Comparison of ENCODE assay signal across 7 mouse cellular contexts in the genomic region with DNA sequence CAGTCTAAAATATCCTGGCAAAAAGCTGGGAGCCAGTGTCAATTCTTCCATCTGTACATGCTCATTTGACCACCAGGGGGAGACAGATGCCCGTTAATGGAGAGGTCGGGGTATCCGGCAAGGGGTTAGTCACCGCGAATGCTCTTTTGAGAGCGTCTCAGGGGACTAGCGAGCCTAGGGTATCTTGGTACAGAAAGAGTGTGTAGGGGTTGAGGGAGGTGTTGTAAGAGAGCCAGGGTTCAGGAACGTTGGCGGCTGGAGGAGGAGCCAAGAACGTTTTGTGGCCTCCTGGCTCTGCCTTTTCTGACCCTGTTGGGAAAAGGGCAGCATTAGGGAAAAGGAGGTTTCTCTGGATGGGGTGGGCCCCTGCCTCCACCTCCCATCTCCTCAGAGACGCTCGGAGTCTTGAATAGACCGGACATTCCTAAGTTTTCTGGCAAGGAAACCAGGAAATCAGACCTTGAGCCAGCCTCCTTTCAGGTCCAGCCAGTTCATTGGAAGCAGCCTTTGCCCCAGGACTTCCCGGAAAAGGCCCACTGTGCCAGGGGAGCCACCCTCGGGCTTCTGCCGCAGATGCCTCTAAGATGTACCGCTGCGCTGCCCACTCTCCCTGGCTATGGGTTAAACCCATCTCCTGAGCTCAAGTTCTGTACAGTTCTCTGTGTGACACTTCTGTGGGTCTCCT. TPM values are rescaled to one million over a fixed set of nuclear protein-coding genes. Genes with fewer than 3 reads are reported as not detected.
DNase-seq lines count a peak whose midpoint lies in the region; ATAC-seq and TF ChIP-seq lines count a peak whose summit lies in the region.

No protein-coding gene starts in this region.

- ATAC-seq in granulocyte monocyte progenitor cell, adult 5-6 weeks (replicated peaks; ENCODE audit: poor library complexity, severe bottlenecking) = peak; percentile 95
- peak; percentile 78 for ATAC-seq in intestine, postnatal 0 days
- peak; percentile 80; the same call in 1 of the 2 replicates for ATAC-seq in midbrain, embryonic 11.5 days (ENCODE audit: low FRiP score)

- H3K27me3 ChIP-seq in embryonic facial prominence, embryonic 10.5 days (replicated peaks; ENCODE audit: low read depth, poor library complexity, severe bottlenecking) = no peaks in the 10 kb centered on the region
- no peaks in the 10 kb centered on the region for H3K27me3 ChIP-seq in intestine, postnatal 0 days (replicated peaks; ENCODE audit: control insufficient read depth, insufficient read depth, low read length)
- no peaks in the 10 kb centered on the region for H3K27me3 ChIP-seq in midbrain, embryonic 11.5 days (ENCODE audit: control insufficient read depth, insufficient read depth, low read length)

- peak overlapping the region; percentile 32 for H3K9ac ChIP-seq in intestine, postnatal 0 days (ENCODE audit: low read depth, low read length)
- peak overlapping the region; percentile 36; the same call in 1 of the 2 replicates for H3K9ac ChIP-seq in midbrain, embryonic 11.5 days (ENCODE audit: low read length)

- peak; percentile 95 for DNase-seq in adrenal gland, postnatal 10 days
- DNase-seq in embryonic facial prominence, embryonic 10.5 days (ENCODE audit: low spot score) = peak; percentile 87
- peak; percentile 93 for DNase-seq in left cerebral cortex, postnatal 4 days
- DNase-seq in midbrain, embryonic 11.5 days (ENCODE audit: low spot score, missing footprints) = peak; percentile 98
- peak; percentile 86 for DNase-seq in skeletal muscle tissue, adult 2 months (ENCODE audit: low read depth, low spot score)

- peaks cover 26% of the 10 kb centered on the region for H3K36me3 ChIP-seq in embryonic facial prominence, embryonic 10.5 days (replicated peaks)
- peaks cover 4% of the 10 kb centered on the region; the same call in 1 of the 2 replicates for H3K36me3 ChIP-seq in intestine, postnatal 0 days (ENCODE audit: control insufficient read depth, insufficient read depth)
- H3K36me3 ChIP-seq in midbrain, embryonic 11.5 days (ENCODE audit: control insufficient read depth, insufficient read depth, low read length) = peaks cover 14% of the 10 kb centered on the region

- intact Hi-C loops in left cerebral cortex, postnatal 4 days (cut with DNase I) = loop anchor here (5.0 kb wide), 2 partner anchors 35 to 50 kb away; a partner anchor contains a TSS

- 9% methylated on average over 18 of the region's 18 CpGs for WGBS in embryonic facial prominence, embryonic 10.5 days
- 6% methylated on average over 18 of the region's 18 CpGs for WGBS in intestine, postnatal 0 days
- WGBS in midbrain, embryonic 11.5 days = 11% methylated on average over 18 of the region's 18 CpGs

- TF ChIP-seq CTCF in intestine, postnatal 0 days (IDR thresholded peaks at IDR 0.05; ENCODE audit: low read depth) = peak; percentile 97

- H3K4me2 ChIP-seq in intestine, postnatal 0 days (replicated peaks; ENCODE audit: low read depth) = peak overlapping the region; percentile 70
- peak overlapping the region; percentile 23 for H3K4me2 ChIP-seq in midbrain, embryonic 11.5 days

- H3K27ac ChIP-seq in embryonic facial prominence, embryonic 10.5 days (replicated peaks) = peak overlapping the region; percentile 61
- H3K27ac ChIP-seq in intestine, postnatal 0 days (ENCODE audit: low read depth, low read length) = peak overlapping the region; percentile 29; the same call in 1 of the 2 replicates
- no peak overlapping the region for H3K27ac ChIP-seq in midbrain, embryonic 11.5 days (ENCODE audit: low read depth, low read length)

- H3K4me1 ChIP-seq in embryonic facial prominence, embryonic 10.5 days = peaks cover 15% of the 10 kb centered on the region
- no peaks in the 10 kb centered on the region for H3K4me1 ChIP-seq in intestine, postnatal 0 days (replicated peaks; ENCODE audit: control insufficient read depth, insufficient read depth, low read length)
- H3K4me1 ChIP-seq in midbrain, embryonic 11.5 days (ENCODE audit: control insufficient read depth, insufficient read depth, low read length) = peaks cover 6% of the 10 kb centered on the region; the same call in 1 of the 2 replicates

- peak overlapping the region; percentile 48 for H3K4me3 ChIP-seq in embryonic facial prominence, embryonic 10.5 days
- H3K4me3 ChIP-seq in intestine, postnatal 0 days (ENCODE audit: low read depth, low read length) = peak overlapping the region; percentile 35
- peak overlapping the region; percentile 15; the same call in 1 of the 2 replicates for H3K4me3 ChIP-seq in midbrain, embryonic 11.5 days (ENCODE audit: low read depth, low read length)

- no peaks in the 10 kb centered on the region for H3K9me3 ChIP-seq in embryonic facial prominence, embryonic 10.5 days
- H3K9me3 ChIP-seq in intestine, postnatal 0 days (ENCODE audit: control insufficient read depth) = no peaks in the 10 kb centered on the region
- no peaks in the 10 kb centered on the region for H3K9me3 ChIP-seq in midbrain, embryonic 11.5 days (ENCODE audit: control insufficient read depth, low read length)

RNA-seq across cellular contexts. Expression of a gene that starts 24.7 kb away (rescaled TPM):
- total RNA-seq in adrenal gland, postnatal 10 days (2021) = 100 to 1,000 TPM; 177 to 229 TPM
- 262 and 263 TPM in 2 replicates for polyA plus RNA-seq in embryonic facial prominence, embryonic 10.5 days (2016; fragmentation: Nextera tagmentation; extraction: Ambion mirVana)
- 215 and 267 TPM in 2 replicates for total RNA-seq in granulocyte monocyte progenitor cell, adult 5-6 weeks (2014; fragmentation: Nextera tagmentation)
- 304 and 361 TPM in 2 replicates for total RNA-seq in granulocyte monocyte progenitor cell, adult 5-6 weeks (2017)
- polyA plus RNA-seq in intestine, postnatal 0 days (2015; fragmentation: Nextera tagmentation; extraction: Ambion mirVana) = 56.7 and 67.5 TPM in 2 replicates
- total RNA-seq in left cerebral cortex, postnatal 4 days (2021) = 100 to 1,000 TPM; 165 TPM
- polyA plus RNA-seq in midbrain, embryonic 11.5 days (2014; fragmentation: Nextera tagmentation; extraction: Ambion mirVana) = 192 and 219 TPM in 2 replicates

RNA-seq across cellular contexts. Expression of a gene that starts 28.9 kb away (rescaled TPM):
- total RNA-seq in adrenal gland, postnatal 10 days (2021) = 10 to 100 TPM; 60.4 to 72.7 TPM
- 60.9 and 62.9 TPM in 2 replicates for polyA plus RNA-seq in embryonic facial prominence, embryonic 10.5 days (2016; fragmentation: Nextera tagmentation; extraction: Ambion mirVana)
- 20.6 and 25.6 TPM in 2 replicates for total RNA-seq in granulocyte monocyte progenitor cell, adult 5-6 weeks (2014; fragmentation: Nextera tagmentation)
- total RNA-seq in granulocyte monocyte progenitor cell, adult 5-6 weeks (2017) = 12.8 and 20.2 TPM in 2 replicates
- polyA plus RNA-seq in intestine, postnatal 0 days (2015; fragmentation: Nextera tagmentation; extraction: Ambion mirVana) = 11.7 and 12.2 TPM in 2 replicates
- 100 to 1,000 TPM; 211 to 214 TPM for total RNA-seq in left cerebral cortex, postnatal 4 days (2021)
- polyA plus RNA-seq in midbrain, embryonic 11.5 days (2014; fragmentation: Nextera tagmentation; extraction: Ambion mirVana) = 61.8 and 68.7 TPM in 2 replicates

RNA-seq across cellular contexts. Expression of a gene that starts 34.9 kb away (rescaled TPM):
- total RNA-seq in adrenal gland, postnatal 10 days (2021) = 10 to 100 TPM; 73.1 to 74.8 TPM
- polyA plus RNA-seq in embryonic facial prominence, embryonic 10.5 days (2016; fragmentation: Nextera tagmentation; extraction: Ambion mirVana) = 91.8 and 92.3 TPM in 2 replicates
- total RNA-seq in granulocyte monocyte progenitor cell, adult 5-6 weeks (2014; fragmentation: Nextera tagmentation) = 46.2 and 55.5 TPM in 2 replicates
- total RNA-seq in granulocyte monocyte progenitor cell, adult 5-6 weeks (2017) = 48.4 and 54.8 TPM in 2 replicates
- 115 and 126 TPM in 2 replicates for polyA plus RNA-seq in intestine, postnatal 0 days (2015; fragmentation: Nextera tagmentation; extraction: Ambion mirVana)
- total RNA-seq in left cerebral cortex, postnatal 4 days (2021) = 100 to 1,000 TPM; 102 to 105 TPM
- polyA plus RNA-seq in midbrain, embryonic 11.5 days (2014; fragmentation: Nextera tagmentation; extraction: Ambion mirVana) = 37.1 and 38.9 TPM in 2 replicates

RNA-seq across cellular contexts. Expression of a gene that starts 59.4 kb away (rescaled TPM):
- total RNA-seq in adrenal gland, postnatal 10 days (2021) = 1 to 10 TPM; 5.5 to 5.6 TPM
- 7.3 and 11.2 TPM in 2 replicates for polyA plus RNA-seq in embryonic facial prominence, embryonic 10.5 days (2016; fragmentation: Nextera tagmentation; extraction: Ambion mirVana)
- not detected in 2 replicates for total RNA-seq in granulocyte monocyte progenitor cell, adult 5-6 weeks (2014; fragmentation: Nextera tagmentation)
- not detected in 2 replicates for total RNA-seq in granulocyte monocyte progenitor cell, adult 5-6 weeks (2017)
- polyA plus RNA-seq in intestine, postnatal 0 days (2015; fragmentation: Nextera tagmentation; extraction: Ambion mirVana) = 1.5 and 2.2 TPM in 2 replicates
- 1 to 10 TPM; 2.2 to 3.4 TPM for total RNA-seq in left cerebral cortex, postnatal 4 days (2021)
- 9.1 and 9.5 TPM in 2 replicates for polyA plus RNA-seq in midbrain, embryonic 11.5 days (2014; fragmentation: Nextera tagmentation; extraction: Ambion mirVana)
